Mouse (Mus musculus): ENCODE results near the gene Mecr. TPM values are rescaled to one million over a fixed set of nuclear protein-coding genes. Genes with fewer than 3 reads are reported as not detected.
A peak's percentile ranks its signal among the peaks of the same experiment; 100 is the strongest.

Gene Mecr
- polyA plus RNA-seq, 1 experiment from 2014 or later = 35.7 TPM

DNA sequence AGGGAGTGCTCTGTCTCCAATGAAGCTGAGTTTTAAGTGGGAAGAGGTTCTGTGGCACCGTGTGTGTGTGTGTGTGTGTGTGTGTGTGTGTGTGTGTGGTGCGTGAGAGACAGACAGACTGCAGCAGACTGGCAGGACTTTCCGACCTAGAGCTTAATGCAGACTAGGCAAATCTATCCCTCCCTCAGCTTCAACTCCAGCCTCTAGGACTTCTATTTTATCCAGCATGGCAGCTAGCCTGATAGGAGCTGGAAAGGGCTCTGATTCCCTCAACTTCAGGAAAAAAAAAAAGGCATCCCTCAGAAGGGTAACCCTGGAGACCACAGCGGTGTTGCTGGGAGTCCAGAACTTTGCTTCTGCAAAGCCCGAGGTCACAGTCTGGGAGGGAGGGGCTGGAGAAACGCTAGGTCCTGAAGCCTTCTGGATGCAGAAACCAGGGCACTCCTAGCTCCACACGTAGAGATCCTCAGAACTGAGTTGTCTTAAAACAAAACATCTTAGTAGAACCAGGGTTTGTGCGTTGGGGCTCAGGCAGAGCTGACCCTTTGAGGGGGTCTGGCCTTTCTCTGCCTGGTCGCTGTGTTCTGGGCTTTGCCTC, 70.9 kb downstream of the Mecr start:
- H3K4me3 ChIP-seq = no peak overlapping the region
- peaks cover 77% of the 10 kb centered on the region for H3K4me1 ChIP-seq (replicated peaks)
- H3K36me3 ChIP-seq = no peaks in the 10 kb centered on the region
- H3K4me2 ChIP-seq = peak overlapping the region; percentile 22; the same call in 1 of the 2 replicates
- H3K27me3 ChIP-seq (replicated peaks) = peaks cover 30% of the 10 kb centered on the region
- no peak for ATAC-seq (ENCODE audit: insufficient number of reproducible peaks, low FRiP score)
- WGBS = 15% methylated on average over 9 of the region's 9 CpGs
- H3K27ac ChIP-seq (ENCODE audit: poor library complexity, severe bottlenecking) = no peak overlapping the region
- peak overlapping the region; percentile 30; the same call in 1 of the 2 replicates for H3K9ac ChIP-seq
- no peaks in the 10 kb centered on the region for H3K9me3 ChIP-seq (replicated peaks)

- peaks cover 81% of the 10 kb centered on the region for H3K4me1 ChIP-seq (replicated peaks)
- H3K36me3 ChIP-seq = no peaks in the 10 kb centered on the region
- no peak for ATAC-seq (ENCODE audit: insufficient number of reproducible peaks, low FRiP score)
- H3K9me3 ChIP-seq (replicated peaks) = no peaks in the 10 kb centered on the region
- H3K27ac ChIP-seq (ENCODE audit: poor library complexity, severe bottlenecking) = no peak overlapping the region
- peak overlapping the region; percentile 67 for H3K4me2 ChIP-seq
- peaks cover 30% of the 10 kb centered on the region for H3K27me3 ChIP-seq (replicated peaks)
- H3K4me3 ChIP-seq = peak overlapping the region; percentile 38
- H3K9ac ChIP-seq = peak overlapping the region; percentile 62
- WGBS = 4% methylated on average over 31 of the region's 31 CpGs
Observed at GRCm38 (mm10) chr4:131914891-131915469, 71.7 kb downstream of the Mecr start.

DNA sequence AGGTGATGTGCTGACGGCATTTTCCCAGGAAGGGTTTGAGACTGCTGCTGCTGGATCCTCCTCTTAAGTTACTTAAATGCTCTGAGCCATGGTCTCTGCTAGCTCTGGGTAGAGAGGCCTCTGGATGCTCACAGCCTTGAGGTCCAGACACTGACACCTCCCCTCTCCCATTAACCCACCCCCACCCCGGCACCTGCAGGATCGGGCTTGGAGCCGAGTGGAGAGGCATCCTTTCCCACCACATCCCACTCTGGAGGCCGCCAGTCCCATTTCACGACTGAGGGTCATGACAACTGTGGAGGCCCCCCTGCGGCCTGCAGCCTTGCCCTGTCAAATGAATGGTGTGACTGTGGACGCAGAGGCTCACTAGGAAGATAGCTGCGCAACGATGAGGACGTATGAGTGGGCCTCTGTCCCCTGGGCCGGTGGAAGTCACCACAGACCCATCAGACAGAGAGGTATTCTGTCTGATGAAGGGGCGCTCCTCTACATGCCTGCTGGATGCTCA, 72.6 kb downstream of the Mecr start:
- Histone ChIP-seq H3K9me3 (replicated peaks) (no peaks in the 10 kb centered on the region), H3K36me3 (no peaks in the 10 kb centered on the region), H3K4me1 (replicated peaks) (peaks cover 75% of the 10 kb centered on the region), H3K4me2 (peak overlapping the region; percentile 67), H3K27me3 (replicated peaks) (peaks cover 30% of the 10 kb centered on the region), H3K27ac (ENCODE audit: poor library complexity, severe bottlenecking) (no peak overlapping the region), H3K9ac (peak overlapping the region; percentile 62; the same call in 1 of the 2 replicates), H3K4me3 (peak overlapping the region; percentile 38; the same call in 1 of the 2 replicates)
- no peak for ATAC-seq (ENCODE audit: insufficient number of reproducible peaks, low FRiP score)
- 24% methylated on average over 13 of the region's 13 CpGs for WGBS

DNA sequence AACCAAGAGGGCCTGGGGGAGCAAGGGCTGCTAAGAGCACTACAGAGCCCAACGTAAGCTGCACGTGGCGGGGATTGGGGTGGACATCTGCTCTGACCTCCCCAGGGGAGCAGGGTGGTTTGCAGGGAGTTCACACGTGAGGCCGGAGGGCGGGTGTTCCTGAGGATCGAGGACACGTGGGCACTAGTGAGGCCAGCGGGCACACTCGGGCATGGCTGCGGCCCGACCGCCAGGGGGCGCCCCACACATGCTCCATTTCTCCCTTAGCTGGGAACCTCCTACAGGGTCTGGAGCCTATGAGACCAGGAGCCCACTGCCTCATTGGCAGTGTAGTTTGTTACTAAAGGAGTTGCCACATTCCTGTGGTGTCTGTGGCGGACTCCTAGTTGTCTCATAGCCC, 73.2 kb downstream of the Mecr start:
- Histone ChIP-seq H3K36me3 (no peaks in the 10 kb centered on the region), H3K27ac (ENCODE audit: poor library complexity, severe bottlenecking) (no peak overlapping the region), H3K4me2 (peak overlapping the region; percentile 67), H3K4me1 (replicated peaks) (peaks cover 69% of the 10 kb centered on the region), H3K4me3 (no peak overlapping the region), H3K27me3 (replicated peaks) (peaks cover 30% of the 10 kb centered on the region), H3K9ac (peak overlapping the region; percentile 4; the same call in 1 of the 2 replicates), H3K9me3 (replicated peaks) (no peaks in the 10 kb centered on the region)
- 6% methylated on average over 14 of the region's 15 CpGs for WGBS
- no peak for ATAC-seq (ENCODE audit: insufficient number of reproducible peaks, low FRiP score)

DNA sequence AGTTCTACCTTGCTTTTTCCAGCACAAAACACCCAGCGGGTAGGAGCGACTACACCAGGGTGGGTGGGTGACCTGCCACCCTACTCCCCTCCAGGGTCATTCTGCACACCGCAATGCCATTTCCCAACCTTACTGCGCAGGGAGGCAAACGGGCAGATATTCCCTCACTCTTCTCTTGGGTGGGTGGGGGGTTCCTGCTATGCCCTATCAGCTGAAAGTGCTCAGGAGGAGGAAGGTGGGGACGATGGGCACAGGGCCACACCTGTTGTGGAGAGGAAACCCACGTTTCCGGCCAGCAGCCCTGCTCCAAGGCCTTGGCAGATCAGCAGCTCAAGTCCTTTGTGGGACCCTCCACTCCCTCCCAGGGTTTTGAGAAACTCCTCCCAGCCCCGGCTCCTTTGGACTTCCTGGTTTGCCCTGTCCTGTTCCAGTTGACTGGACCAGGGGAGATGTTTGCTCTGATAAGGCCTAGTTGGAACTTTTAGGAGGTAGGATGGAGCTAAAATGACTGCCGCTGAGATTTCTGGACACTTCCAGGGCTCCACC, 73.8 kb downstream of the Mecr start:
- H3K4me1 ChIP-seq (replicated peaks) = peaks cover 69% of the 10 kb centered on the region
- no peaks in the 10 kb centered on the region for H3K36me3 ChIP-seq
- H3K9me3 ChIP-seq (replicated peaks) = no peaks in the 10 kb centered on the region
- 71% methylated on average over 10 of the region's 10 CpGs for WGBS
- H3K27me3 ChIP-seq (replicated peaks) = peaks cover 27% of the 10 kb centered on the region
- no peak for ATAC-seq (ENCODE audit: insufficient number of reproducible peaks, low FRiP score)
- no peak overlapping the region for H3K4me3 ChIP-seq
- H3K9ac ChIP-seq = no peak overlapping the region
- no peak overlapping the region for H3K4me2 ChIP-seq
- no peak overlapping the region for H3K27ac ChIP-seq (ENCODE audit: poor library complexity, severe bottlenecking)

Other genes with a start within 250 kb of the Mecr start
- gene Ptpru, start 5.2 kb upstream of the Mecr start, polyA plus RNA-seq (2016; fragmentation: Nextera tagmentation; extraction: Ambion mirVana) = 1.8 and 2.5 TPM in 2 replicates
- gene Srsf4, start 30.1 kb downstream of the Mecr start, polyA plus RNA-seq (2016; fragmentation: Nextera tagmentation; extraction: Ambion mirVana) = 86.1 and 87.1 TPM in 2 replicates
- 6.9 and 8.2 TPM in 2 replicates for gene Tmem200b, start 78.3 kb downstream of the Mecr start, polyA plus RNA-seq (2016; fragmentation: Nextera tagmentation; extraction: Ambion mirVana)
- gene Gm10300, start 231.2 kb downstream of the Mecr start, polyA plus RNA-seq (2016; fragmentation: Nextera tagmentation; extraction: Ambion mirVana) = 0.15 and 0.28 TPM in 2 replicates
- 97.6 and 102 TPM in 2 replicates for gene Epb41, start 231.9 kb downstream of the Mecr start, polyA plus RNA-seq (2016; fragmentation: Nextera tagmentation; extraction: Ambion mirVana)

All from heart, embryonic 12.5 days (tissue).